Mouse (Mus musculus) bone marrow, adult 2 months (tissue): ENCODE results near the gene Zfp58.

Source experiments
- CTCF ChIP-seq: fragments of 200-500 bp; IDR thresholded peaks from 2 replicates; pipeline ENCODE4 v1.5.1; 2011; ENCODE audit warnings: low read length, control low read depth; ENCODE audit not compliant: control insufficient read depth, insufficient read depth
- POLR2A ChIP-seq: fragments of 200-500 bp; IDR thresholded peaks from 2 replicates; pipeline ENCODE4 v1.6.1; 2011; ENCODE audit warnings: low read depth, mild to moderate bottlenecking, control low read depth, low read length, borderline replicate concordance; ENCODE audit not compliant: control insufficient read depth

DNA sequence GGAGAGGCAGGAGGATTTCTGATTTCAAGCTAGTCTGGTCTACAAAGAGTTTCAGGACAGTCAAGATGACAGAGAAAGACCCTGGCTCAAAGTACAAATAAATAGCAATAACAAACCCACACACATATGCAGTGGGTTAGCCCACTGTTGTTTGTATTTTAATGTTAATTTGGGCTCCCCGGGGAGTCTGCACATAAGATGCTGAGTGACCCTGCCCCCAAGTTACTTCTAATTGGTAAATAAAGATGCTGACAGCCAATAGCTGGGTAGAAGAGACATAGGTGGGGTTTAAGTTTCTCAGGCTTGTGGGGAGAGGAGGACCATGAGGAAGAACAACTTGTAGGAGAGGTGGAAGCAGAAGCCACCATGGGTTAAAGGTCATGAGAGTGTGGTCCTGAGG, 45.6 kb upstream of the Zfp58 start:
- TF ChIP-seq POLR2A (no peak), CTCF (no peak)
